Mouse (Mus musculus): ENCODE data around the gene Ctnnbl1. TPM values are rescaled to one million over a fixed set of nuclear protein-coding genes. Genes with fewer than 3 reads are reported as not detected.

Ctnnbl1 gene
- polyA plus RNA-seq, 1 experiment from 2014 or later: 28.8 TPM

DNA sequence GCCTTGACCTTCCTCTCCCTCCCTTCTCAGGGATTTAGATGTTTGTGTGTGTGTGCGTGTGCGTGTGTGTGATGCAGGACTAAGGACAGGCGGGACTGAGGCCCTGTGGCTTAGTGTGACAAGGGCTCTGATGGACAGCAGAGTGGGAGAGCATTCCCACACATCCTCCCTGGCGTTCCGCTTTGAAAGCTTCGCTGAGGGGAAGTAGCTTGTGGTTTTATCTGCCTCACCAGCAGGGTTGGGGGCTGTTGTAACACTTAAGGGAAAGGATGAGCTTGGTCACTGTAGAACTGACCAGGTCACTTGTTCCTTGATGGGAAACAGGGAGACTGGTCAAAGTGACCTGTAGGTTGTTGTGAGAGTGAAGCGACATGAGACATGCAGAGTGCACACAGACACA is 121.1 kb downstream of the Ctnnbl1 start:
- H3K4me3 ChIP-seq (replicated peaks): no peak overlapping the region
- H3K9me3 ChIP-seq (replicated peaks): no peaks in the 10 kb centered on the region
- H3K4me2 ChIP-seq: no peak overlapping the region
- WGBS (ENCODE audit: insufficient replicate concordance): 24% methylated on average over 7 of the region's 7 CpGs
- no peak for ATAC-seq (ENCODE audit: low read depth)
- no peak for DNase-seq
- no peak overlapping the region for H3K9ac ChIP-seq
- no peaks in the 10 kb centered on the region for H3K36me3 ChIP-seq
- H3K27me3 ChIP-seq: no peaks in the 10 kb centered on the region
- H3K4me1 ChIP-seq (replicated peaks): peaks cover 13% of the 10 kb centered on the region
- H3K27ac ChIP-seq: no peak overlapping the region

DNA sequence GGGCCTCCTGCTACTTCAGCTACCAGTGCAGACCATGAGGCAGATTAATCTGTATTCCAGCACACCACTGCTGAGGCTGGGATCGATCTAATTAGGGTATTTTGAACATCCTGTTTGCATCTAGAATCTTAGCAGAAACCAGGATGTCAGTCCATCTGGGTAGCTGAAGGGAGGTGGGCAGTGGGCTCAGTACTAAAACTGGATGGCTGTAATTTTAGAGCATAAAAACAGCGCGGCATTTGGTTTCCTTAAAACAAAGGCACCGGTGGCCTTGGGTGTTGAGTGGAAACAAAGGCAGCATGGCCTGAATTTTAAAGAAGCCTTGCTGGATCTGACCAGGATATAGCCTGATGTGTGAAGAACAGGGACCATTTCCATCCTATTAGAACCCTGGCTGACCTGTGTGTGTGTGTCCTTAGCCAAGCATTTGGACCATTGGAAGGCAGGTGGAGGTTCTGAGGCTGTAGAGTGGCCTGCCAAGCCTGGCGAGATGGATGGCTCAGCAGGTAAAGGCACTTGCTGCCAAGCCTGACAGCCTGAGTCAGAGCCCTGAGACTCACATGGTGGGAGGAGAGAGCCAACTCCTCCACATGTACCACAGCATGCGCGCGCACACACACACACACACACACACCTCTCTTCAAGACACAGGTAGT is 122.0 kb downstream of the Ctnnbl1 start:
- H3K9ac ChIP-seq: no peak overlapping the region
- H3K4me1 ChIP-seq (replicated peaks): peaks cover 13% of the 10 kb centered on the region
- H3K27me3 ChIP-seq: no peaks in the 10 kb centered on the region
- H3K4me3 ChIP-seq (replicated peaks): no peak overlapping the region
- 78% methylated on average over 8 of the region's 8 CpGs for WGBS (ENCODE audit: insufficient replicate concordance)
- no peak for ATAC-seq (ENCODE audit: low read depth)
- no peak overlapping the region for H3K27ac ChIP-seq
- no peak for DNase-seq
- H3K4me2 ChIP-seq: no peak overlapping the region
- no peaks in the 10 kb centered on the region for H3K36me3 ChIP-seq
- no peaks in the 10 kb centered on the region for H3K9me3 ChIP-seq (replicated peaks)

DNA sequence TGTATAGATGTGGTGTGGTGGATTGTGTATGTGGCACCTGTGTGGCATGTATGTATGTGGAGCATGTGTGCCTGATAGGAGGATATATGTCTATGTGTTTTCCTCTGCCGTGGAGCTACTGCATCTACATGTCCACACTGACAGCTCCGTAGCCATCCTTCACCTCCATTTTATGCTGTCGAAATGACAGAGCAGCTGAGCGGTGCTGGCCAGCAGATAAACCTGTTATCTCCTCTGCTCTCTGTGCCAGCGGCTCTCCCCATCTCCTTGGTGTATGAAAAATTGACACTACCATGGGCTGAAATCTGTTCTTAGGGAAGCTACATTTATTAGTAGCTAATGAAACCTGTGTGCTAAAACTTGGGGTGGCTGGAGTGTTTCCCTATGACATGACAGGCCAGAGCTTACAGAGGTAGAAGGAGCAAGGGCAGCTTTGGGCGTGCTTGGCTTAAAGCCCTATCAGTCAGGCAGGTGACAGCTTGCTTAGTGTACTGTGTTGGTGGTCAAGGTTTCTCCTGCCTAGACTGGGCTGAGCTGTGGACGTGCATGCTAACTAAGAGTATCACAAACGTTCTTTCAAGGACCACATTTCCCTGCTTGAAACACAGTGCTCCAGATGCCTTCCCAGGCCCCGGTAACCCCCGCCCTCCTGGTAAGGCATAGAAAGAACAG is 124.2 kb downstream of the Ctnnbl1 start:
- Histone ChIP-seq H3K27me3 (no peaks in the 10 kb centered on the region), H3K4me3 (replicated peaks) (no peak overlapping the region), H3K27ac (no peak overlapping the region), H3K9me3 (replicated peaks) (no peaks in the 10 kb centered on the region), H3K4me2 (no peak overlapping the region), H3K36me3 (no peaks in the 10 kb centered on the region), H3K4me1 (replicated peaks) (peaks cover 13% of the 10 kb centered on the region), H3K9ac (no peak overlapping the region)
- WGBS (ENCODE audit: insufficient replicate concordance): 54% methylated on average over 10 of the region's 10 CpGs
- ATAC-seq (ENCODE audit: low read depth) (peak; percentile 54; the same call in 1 of the 2 replicates), DNase-seq (peak; percentile 4)

DNA sequence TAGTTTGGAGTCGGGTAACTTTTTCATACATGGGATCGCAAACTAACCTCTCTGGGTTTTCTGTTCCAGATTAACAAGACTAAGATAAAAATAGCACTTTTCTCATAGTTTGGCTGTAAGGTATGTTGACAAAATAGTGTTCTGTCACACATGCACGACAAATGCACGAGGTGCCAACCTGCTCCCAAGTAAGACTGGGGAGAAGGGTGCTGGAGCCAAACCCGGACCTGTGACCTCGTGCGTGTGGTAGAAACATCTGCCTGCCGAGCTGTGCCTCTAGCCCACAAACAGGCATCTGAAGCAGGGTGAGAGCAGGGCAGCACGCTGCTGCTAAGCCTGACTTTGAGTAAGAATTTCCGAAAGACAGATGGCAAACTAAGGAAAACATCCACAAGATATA is 125.1 kb downstream of the Ctnnbl1 start:
- H3K4me3 ChIP-seq (replicated peaks): no peak overlapping the region
- peaks cover 13% of the 10 kb centered on the region for H3K4me1 ChIP-seq (replicated peaks)
- H3K27ac ChIP-seq: no peak overlapping the region
- no peaks in the 10 kb centered on the region for H3K9me3 ChIP-seq (replicated peaks)
- DNase-seq: no peak
- WGBS (ENCODE audit: insufficient replicate concordance): 77% methylated on average over 10 of the region's 10 CpGs
- H3K27me3 ChIP-seq: no peaks in the 10 kb centered on the region
- no peak for ATAC-seq (ENCODE audit: low read depth)
- no peak overlapping the region for H3K9ac ChIP-seq
- no peaks in the 10 kb centered on the region for H3K36me3 ChIP-seq
- H3K4me2 ChIP-seq: no peak overlapping the region

DNA sequence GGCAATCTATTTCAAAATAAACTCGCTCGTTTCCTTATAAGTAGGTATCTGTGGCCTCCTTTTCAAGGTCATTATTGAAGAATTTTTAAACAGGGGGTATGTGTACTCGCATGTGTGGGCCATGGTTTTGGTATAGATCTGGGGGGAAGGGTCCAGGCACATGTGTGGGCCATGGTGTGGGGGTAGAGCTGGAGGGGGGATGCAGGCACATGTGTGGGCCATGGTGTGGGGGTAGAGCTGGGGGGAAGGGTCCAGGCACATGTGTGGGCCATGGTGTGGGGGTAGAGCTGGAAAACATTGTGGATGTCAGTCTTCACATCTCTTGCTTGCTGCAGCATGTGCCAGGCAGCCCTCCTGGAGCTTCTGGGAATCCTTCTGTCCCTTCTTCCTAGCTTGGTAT is 129.9 kb downstream of the Ctnnbl1 start:
- Histone ChIP-seq H3K36me3 (peaks cover 9% of the 10 kb centered on the region; the same call in 1 of the 2 replicates), H3K27me3 (no peaks in the 10 kb centered on the region), H3K4me3 (replicated peaks) (no peak overlapping the region), H3K4me2 (no peak overlapping the region), H3K27ac (no peak overlapping the region), H3K9ac (no peak overlapping the region), H3K9me3 (replicated peaks) (no peaks in the 10 kb centered on the region), H3K4me1 (replicated peaks) (no peaks in the 10 kb centered on the region)
- no peak for ATAC-seq (ENCODE audit: low read depth)
- no peak for DNase-seq
- 83% methylated on average over 3 of the region's 3 CpGs for WGBS (ENCODE audit: insufficient replicate concordance)

DNA sequence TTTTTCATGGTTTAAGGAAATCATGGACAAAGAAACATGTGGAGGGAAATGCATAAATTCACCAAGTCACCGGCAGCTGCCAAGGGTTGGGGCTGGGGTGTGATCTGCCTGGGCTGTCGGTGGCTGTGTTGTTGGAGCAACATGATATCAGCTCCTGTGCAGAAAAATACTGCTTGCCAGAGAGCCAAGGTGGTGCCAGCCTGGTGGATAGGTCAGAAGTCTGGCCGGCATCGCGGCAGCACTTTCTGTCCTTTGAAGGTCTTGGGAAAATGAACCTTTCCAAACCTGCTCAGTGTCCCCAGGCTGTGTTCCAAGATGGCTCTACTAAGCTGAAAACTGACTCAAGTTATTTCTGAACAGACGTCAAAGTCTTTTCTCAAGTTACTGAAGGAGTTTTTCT is 133.0 kb downstream of the Ctnnbl1 start:
- H3K27me3 ChIP-seq: no peaks in the 10 kb centered on the region
- no peak overlapping the region for H3K4me3 ChIP-seq (replicated peaks)
- 81% methylated on average over 6 of the region's 6 CpGs for WGBS (ENCODE audit: insufficient replicate concordance)
- H3K4me2 ChIP-seq: no peak overlapping the region
- no peaks in the 10 kb centered on the region for H3K4me1 ChIP-seq (replicated peaks)
- no peak overlapping the region for H3K27ac ChIP-seq
- H3K36me3 ChIP-seq: peaks cover 9% of the 10 kb centered on the region; the same call in 1 of the 2 replicates
- no peak overlapping the region for H3K9ac ChIP-seq
- ATAC-seq (ENCODE audit: low read depth): no peak
- DNase-seq: no peak
- H3K9me3 ChIP-seq (replicated peaks): no peaks in the 10 kb centered on the region

DNA sequence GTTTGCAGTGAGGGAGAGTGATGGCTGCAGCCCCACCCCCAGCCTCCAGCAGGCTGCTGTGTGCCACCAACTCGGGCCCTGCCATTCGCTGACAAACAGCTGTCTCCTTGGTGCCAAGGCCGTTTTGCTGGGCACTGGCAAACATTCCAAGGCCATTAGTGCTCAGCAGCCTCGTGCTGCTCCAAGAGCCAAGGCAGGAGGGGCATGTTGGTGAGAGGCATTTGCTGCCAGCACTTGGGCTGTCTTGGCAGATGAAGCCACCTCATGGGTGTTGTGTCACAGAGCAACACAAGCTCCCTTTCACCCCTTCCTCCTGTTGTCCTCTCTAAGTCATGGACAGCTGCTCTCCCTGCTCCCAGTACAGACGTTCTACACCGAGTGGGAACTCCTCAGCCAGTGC is 136.0 kb downstream of the Ctnnbl1 start:
- Histone ChIP-seq H3K27ac (no peak overlapping the region), H3K9me3 (replicated peaks) (no peaks in the 10 kb centered on the region), H3K4me1 (replicated peaks) (no peaks in the 10 kb centered on the region), H3K27me3 (no peaks in the 10 kb centered on the region), H3K36me3 (peaks cover 9% of the 10 kb centered on the region; the same call in 1 of the 2 replicates), H3K4me2 (no peak overlapping the region), H3K4me3 (replicated peaks) (no peak overlapping the region), H3K9ac (no peak overlapping the region)
- DNase-seq (no peak), ATAC-seq (ENCODE audit: low read depth) (no peak)
- WGBS (ENCODE audit: insufficient replicate concordance): 51% methylated on average over 6 of the region's 6 CpGs

DNA sequence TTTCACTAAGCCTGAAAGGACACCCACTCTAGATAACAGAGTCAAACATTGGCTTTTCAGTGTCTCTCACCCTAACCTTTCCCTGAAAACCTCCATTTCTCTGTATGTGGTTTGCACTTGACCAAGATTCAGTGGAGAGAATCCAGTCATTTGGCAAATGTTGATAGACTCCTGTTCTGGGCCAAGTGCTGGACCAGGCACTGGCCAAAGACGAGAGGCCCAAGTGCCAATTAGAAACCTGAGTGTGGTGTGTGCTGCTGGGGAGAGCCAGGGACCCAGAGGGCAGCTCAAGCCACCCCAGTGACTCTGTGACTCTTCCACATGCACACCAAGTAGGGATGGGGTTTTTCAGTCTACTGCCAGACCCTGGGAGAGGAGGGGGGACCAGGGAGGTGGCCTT is 136.5 kb downstream of the Ctnnbl1 start:
- Histone ChIP-seq H3K4me3 (replicated peaks) (no peak overlapping the region), H3K4me1 (replicated peaks) (no peaks in the 10 kb centered on the region), H3K27me3 (no peaks in the 10 kb centered on the region), H3K9ac (no peak overlapping the region), H3K4me2 (no peak overlapping the region), H3K36me3 (peaks cover 9% of the 10 kb centered on the region; the same call in 1 of the 2 replicates), H3K9me3 (replicated peaks) (no peaks in the 10 kb centered on the region), H3K27ac (no peak overlapping the region)
- no peak for ATAC-seq (ENCODE audit: low read depth)
- no peak for DNase-seq
- WGBS (ENCODE audit: insufficient replicate concordance): 35% methylated on average over 1 of the region's 1 CpGs

DNA sequence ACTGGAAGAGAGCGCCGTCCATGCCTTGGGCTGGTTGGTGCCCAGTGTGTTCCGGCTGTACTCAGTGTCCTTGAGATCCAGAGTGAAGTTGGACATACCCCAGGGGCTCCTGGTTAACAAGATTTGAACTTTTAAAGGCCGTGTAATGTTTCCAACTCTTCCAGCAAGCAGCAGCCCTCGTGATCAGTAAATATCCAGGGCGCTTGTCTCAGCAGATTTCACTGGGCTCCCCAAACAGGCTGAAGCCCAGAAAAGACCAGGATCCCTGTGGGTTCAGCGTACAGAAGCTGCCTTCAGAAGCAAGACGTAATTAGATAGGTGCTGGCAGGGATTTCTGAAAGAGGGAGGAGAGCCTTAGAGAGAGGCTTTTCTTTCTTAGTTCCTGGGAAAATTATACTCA is 137.9 kb downstream of the Ctnnbl1 start:
- no peak overlapping the region for H3K4me2 ChIP-seq
- H3K36me3 ChIP-seq: peaks cover 9% of the 10 kb centered on the region; the same call in 1 of the 2 replicates
- H3K4me1 ChIP-seq (replicated peaks): no peaks in the 10 kb centered on the region
- no peak overlapping the region for H3K4me3 ChIP-seq (replicated peaks)
- H3K27me3 ChIP-seq: no peaks in the 10 kb centered on the region
- ATAC-seq (ENCODE audit: low read depth) (no peak), DNase-seq (no peak)
- no peak overlapping the region for H3K9ac ChIP-seq
- no peaks in the 10 kb centered on the region for H3K9me3 ChIP-seq (replicated peaks)
- 77% methylated on average over 8 of the region's 8 CpGs for WGBS (ENCODE audit: insufficient replicate concordance)
- no peak overlapping the region for H3K27ac ChIP-seq

DNA sequence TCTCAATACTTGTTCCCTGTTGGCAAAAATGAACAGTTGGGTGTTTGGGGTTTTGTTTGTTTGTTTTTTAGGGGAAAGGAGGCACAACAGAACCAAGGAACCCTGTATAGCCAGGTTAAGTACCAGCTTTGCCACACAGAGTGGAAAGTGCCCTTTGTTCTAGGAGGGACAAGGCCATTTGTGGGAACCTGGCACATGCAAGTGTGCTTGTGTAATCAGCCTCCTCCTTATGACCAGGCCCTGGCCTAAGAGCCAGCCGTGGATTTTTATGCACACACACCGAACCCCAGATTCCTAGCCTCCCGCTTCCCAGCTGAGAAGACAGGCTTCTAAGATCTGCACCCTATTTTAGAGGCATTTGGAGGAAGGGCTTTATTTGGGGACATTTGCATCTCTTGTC is 140.2 kb downstream of the Ctnnbl1 start:
- Histone ChIP-seq H3K9ac (no peak overlapping the region), H3K36me3 (no peaks in the 10 kb centered on the region)
- no peak for DNase-seq

DNA sequence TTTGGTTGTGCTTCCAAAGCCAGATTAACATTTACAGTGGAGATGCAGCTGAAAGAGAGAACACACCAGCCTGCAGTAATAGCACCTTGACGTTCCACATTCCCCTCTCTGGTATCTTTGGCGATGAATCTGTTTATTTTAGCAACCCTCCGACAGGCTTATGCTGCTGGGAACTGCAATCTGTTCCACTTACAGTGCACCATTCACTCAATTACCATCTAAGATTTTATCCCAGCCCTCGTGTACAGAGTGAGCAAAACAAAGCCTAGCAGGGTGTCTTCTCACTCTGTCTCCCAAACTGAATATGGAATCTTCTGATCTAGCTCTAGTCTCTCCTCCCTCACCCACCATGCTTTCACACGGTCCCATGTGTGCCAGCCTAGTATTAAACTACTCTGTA is 140.8 kb downstream of the Ctnnbl1 start:
- Histone ChIP-seq H3K4me3 (replicated peaks) (no peak overlapping the region), H3K9me3 (replicated peaks) (no peaks in the 10 kb centered on the region), H3K4me2 (no peak overlapping the region), H3K9ac (no peak overlapping the region), H3K4me1 (replicated peaks) (no peaks in the 10 kb centered on the region), H3K36me3 (no peaks in the 10 kb centered on the region), H3K27ac (no peak overlapping the region), H3K27me3 (no peaks in the 10 kb centered on the region)
- 57% methylated on average over 5 of the region's 5 CpGs for whole genome bisulfite sequencing (ENCODE audit: insufficient replicate concordance)
- no peak for DNase-seq
- no peak for ATAC-seq (ENCODE audit: low read depth)

More for the DNA sequence above, 140.2 kb downstream of the Ctnnbl1 start:
- no peaks in the 10 kb centered on the region for H3K4me1 ChIP-seq (replicated peaks)
- H3K9me3 ChIP-seq (replicated peaks): no peaks in the 10 kb centered on the region
- H3K4me3 ChIP-seq (replicated peaks): no peak overlapping the region
- H3K27ac ChIP-seq: no peak overlapping the region
- 79% methylated on average over 3 of the region's 3 CpGs for WGBS (ENCODE audit: insufficient replicate concordance)
- no peak for ATAC-seq (ENCODE audit: low read depth)
- no peaks in the 10 kb centered on the region for H3K27me3 ChIP-seq
- H3K4me2 ChIP-seq: no peak overlapping the region

DNA sequence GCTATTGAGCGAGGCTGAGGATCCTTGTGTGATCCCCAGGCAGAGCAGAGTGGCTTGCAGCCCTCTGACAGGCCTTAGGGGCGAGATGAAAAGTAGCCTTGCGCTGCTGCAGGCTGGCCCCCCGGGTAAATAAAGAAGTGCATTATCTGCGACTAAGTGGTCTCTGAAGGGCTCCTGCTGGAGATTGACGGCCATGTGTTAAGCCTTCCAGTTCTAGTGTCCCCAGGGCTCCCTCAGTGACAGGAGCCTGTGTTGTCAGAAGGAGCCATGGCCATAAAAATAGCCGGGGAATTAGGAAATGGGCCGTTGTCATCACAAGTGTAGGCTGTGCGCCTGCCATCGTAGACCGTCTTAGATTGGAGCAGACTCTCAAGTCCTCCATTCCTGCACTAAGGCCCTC is 144.7 kb downstream of the Ctnnbl1 start:
- H3K4me2 ChIP-seq: no peak overlapping the region
- no peaks in the 10 kb centered on the region for H3K27me3 ChIP-seq
- 63% methylated on average over 11 of the region's 11 CpGs for WGBS (ENCODE audit: insufficient replicate concordance)
- DNase-seq (no peak), ATAC-seq (ENCODE audit: low read depth) (no peak)
- no peak overlapping the region for H3K27ac ChIP-seq
- H3K4me3 ChIP-seq (replicated peaks): no peak overlapping the region
- no peak overlapping the region for H3K9ac ChIP-seq
- peaks cover 17% of the 10 kb centered on the region for H3K36me3 ChIP-seq
- H3K4me1 ChIP-seq (replicated peaks): no peaks in the 10 kb centered on the region
- no peaks in the 10 kb centered on the region for H3K9me3 ChIP-seq (replicated peaks)

Measured in liver, embryonic 13.5 days (tissue).